Mouse (Mus musculus) embryonic facial prominence, embryonic 13.5 days (tissue): ENCODE data around the gene Tmem106a. TPM values are rescaled to one million over a fixed set of nuclear protein-coding genes. Genes with fewer than 3 reads are reported as not detected.
"Not testable (repeated sequence)": the region's sequence is repeated elsewhere in the genome, so short reads cannot be mapped to it uniquely, and the experiment has no call there.

Experiments used
- ATAC-seq: fragments of 200-750 bp; cut with Nextera tagmentation; 2 replicates; pipeline ENCODE4 v1.8.0; 2017; ENCODE audit warnings: low read depth; ENCODE audit not compliant: insufficient number of reproducible peaks, insufficient read depth, low FRiP score, low TSS enrichment
- H3K27ac ChIP-seq: fragments of 300-500 bp; sonication (generic); 2 replicates; pipeline ENCODE4 v1.5.1; 2015; ENCODE audit warnings: moderate library complexity, mild to moderate bottlenecking, inconsistent platforms
- H3K27me3 ChIP-seq: fragments of 300-500 bp; sonication (generic); 2 replicates; pipeline ENCODE4 v1.6.1; 2015; ENCODE audit warnings: mild to moderate bottlenecking, inconsistent platforms
- H3K36me3 ChIP-seq: fragments of 300-500 bp; sonication (generic); 2 replicates; pipeline ENCODE4 v1.6.1; 2015; ENCODE audit warnings: mild to moderate bottlenecking, inconsistent platforms
- H3K4me1 ChIP-seq: fragments of 300-500 bp; sonication (generic); 2 replicates; pipeline ENCODE4 v1.6.1; 2015; ENCODE audit warnings: inconsistent platforms
- H3K4me2 ChIP-seq: fragments of 300-500 bp; sonication (generic); 2 replicates; pipeline ENCODE4 v1.6.1; 2015; ENCODE audit warnings: moderate library complexity, mild to moderate bottlenecking, inconsistent platforms
- H3K4me3 ChIP-seq: fragments of 300-500 bp; sonication (generic); 2 replicates; pipeline ENCODE4 v1.5.1; 2015; ENCODE audit warnings: mild to moderate bottlenecking, inconsistent platforms
- H3K9ac ChIP-seq: fragments of 300-500 bp; sonication (generic); 2 replicates; pipeline ENCODE4 v1.6.1; 2015; ENCODE audit warnings: mild to moderate bottlenecking, inconsistent platforms
- H3K9me3 ChIP-seq: fragments of 300-500 bp; sonication (generic); 2 replicates; pipeline ENCODE4 v1.6.1; 2016; ENCODE audit warnings: inconsistent platforms
- WGBS: fragments of 180-500 bp; shearing (Covaris S2); methylation state at CpG from one replicate; pipeline ENCODE4 v1.1.7; 2015; ENCODE audit warnings: mixed read lengths; 5-methylcytosine and 5-hydroxymethylcytosine counted together
- polyA plus RNA-seq: library from polyadenylated mRNA; unstranded; fragments of >200 nt; fragmentation: Nextera tagmentation; extraction: Ambion mirVana; gene quantifications from 2 replicates; pipeline ENCODE4 v1.2.1, GENCODE M21; 2015

Tmem106a gene
- polyA plus RNA-seq, 1 experiment from 2014 or later, result 3.6 TPM

DNA sequence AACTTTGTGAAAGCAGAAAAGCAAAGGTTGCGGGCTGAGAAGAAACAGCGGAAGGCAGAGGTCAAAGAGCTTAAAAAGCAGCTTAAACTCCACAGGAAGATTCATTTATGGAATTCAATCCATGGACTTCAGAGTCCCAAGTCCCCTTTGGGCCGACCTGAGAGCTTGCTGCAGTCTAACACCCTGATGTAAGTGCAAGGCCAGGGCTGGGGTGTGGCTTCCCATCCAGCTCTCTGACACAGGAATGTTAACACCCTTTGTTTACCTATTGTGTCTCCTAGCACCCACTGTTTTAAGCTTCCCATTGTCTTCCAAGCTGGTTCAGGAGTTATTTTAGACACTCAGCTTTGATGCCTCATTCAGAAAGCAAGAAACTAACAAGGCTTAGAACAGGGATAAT, 13.6 kb upstream of the Tmem106a start:
- Histone ChIP-seq H3K9ac (no peak overlapping the region), H3K4me2 (no peak overlapping the region), H3K4me3 (no peak overlapping the region), H3K27ac (no peak overlapping the region), H3K9me3 (no peaks in the 10 kb centered on the region), H3K4me1 (no peaks in the 10 kb centered on the region), H3K36me3 (peaks cover 89% of the 10 kb centered on the region), H3K27me3 (no peaks in the 10 kb centered on the region)
- ATAC-seq, result no peak
- WGBS, result 92% methylated on average over 3 of the region's 3 CpGs

DNA sequence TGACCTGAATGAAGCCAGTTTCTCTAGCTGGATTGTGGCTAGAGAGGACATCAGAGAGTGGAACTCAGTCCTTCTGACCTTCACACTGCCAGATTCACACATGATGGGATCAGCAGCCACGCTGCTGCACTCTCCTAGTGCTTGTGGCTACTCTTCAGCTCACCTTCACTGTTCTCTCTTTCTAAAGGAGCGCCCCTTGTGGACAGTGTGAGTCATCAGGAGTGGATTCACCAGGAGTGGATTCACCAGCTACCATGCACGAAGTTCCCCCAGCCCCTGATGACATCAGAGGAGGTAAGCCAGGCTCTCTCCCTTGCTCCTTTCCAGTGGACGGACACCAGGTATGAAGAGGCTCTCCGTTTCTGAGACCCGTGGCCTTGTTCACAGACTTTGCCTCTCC, 5.9 kb upstream of the Tmem106a start:
- peaks cover 96% of the 10 kb centered on the region for H3K36me3 ChIP-seq
- no peaks in the 10 kb centered on the region for H3K4me1 ChIP-seq
- WGBS, result 79% methylated on average over 6 of the region's 6 CpGs
- ATAC-seq, result no peak
- no peak overlapping the region for H3K27ac ChIP-seq
- H3K4me2 ChIP-seq, result no peak overlapping the region
- H3K9me3 ChIP-seq, result no peaks in the 10 kb centered on the region
- H3K9ac ChIP-seq, result no peak overlapping the region
- H3K4me3 ChIP-seq, result no peak overlapping the region
- no peaks in the 10 kb centered on the region for H3K27me3 ChIP-seq

DNA sequence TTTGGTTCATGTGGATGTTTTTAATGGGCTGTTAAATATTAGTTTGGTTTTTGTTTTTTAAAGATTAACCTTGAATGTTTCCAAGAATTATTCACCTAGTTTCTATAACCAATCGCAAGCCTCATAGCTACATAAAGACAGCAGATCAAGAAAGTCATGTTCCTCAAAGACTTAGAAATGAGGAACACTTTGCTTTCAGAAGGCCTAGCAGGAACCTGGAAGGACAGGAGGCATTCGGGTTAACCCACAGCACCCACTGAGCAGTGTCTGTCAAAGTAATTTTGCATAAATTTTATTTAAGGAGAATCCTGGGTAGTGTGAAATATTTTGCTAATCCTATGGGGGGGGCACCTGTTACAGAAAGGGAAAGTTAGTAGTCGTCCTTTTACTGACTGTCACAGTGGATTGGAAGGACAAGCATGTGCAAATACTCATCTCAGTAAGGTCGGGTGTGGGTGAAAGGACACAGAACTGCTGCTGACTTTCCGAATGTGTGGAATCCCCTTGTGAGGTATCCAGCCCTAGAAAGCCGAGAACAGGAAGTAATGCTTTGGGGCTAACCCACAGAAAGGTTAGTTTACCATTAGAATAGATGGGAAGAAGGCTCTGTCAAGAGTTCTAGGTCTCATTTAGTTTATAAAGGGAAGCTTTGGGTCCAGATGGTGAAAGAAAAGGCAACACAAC, 819 bp upstream of the Tmem106a start:
- ATAC-seq, result no peak
- WGBS, result 70% methylated on average over 6 of the region's 6 CpGs
- peaks cover 50% of the 10 kb centered on the region for H3K36me3 ChIP-seq

DNA sequence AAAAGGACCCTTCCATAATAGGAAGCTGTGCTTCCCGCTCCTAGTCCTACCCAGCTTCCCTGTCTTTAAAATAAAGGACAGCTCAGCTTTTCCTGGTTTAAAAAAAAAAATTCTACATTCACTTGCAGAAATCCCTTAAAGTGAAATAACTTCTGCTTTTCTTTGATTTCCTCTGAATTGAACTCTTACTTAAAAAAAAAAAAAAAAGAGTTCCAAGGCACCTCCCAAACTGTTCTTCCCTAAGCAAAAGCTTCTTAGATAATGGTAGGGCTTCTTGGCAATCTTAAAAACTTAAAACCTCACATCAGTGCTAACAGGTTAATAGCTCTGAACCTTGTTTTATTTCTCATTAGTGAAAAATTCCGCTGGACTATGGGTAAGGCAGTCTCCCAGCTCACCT, 1.2 kb downstream of the Tmem106a start:
- 90% methylated on average over 2 of the region's 2 CpGs for WGBS
- H3K9me3 ChIP-seq, result no peaks in the 10 kb centered on the region
- H3K27me3 ChIP-seq, result no peaks in the 10 kb centered on the region
- no peak overlapping the region for H3K4me2 ChIP-seq
- peaks cover 8% of the 10 kb centered on the region for H3K4me1 ChIP-seq
- ATAC-seq, result no peak
- H3K36me3 ChIP-seq, result peaks cover 33% of the 10 kb centered on the region
- H3K9ac ChIP-seq, result no peak overlapping the region
- no peak overlapping the region for H3K4me3 ChIP-seq
- H3K27ac ChIP-seq, result no peak overlapping the region

More for the DNA sequence above, 819 bp upstream of the Tmem106a start:
- no peak overlapping the region for H3K4me3 ChIP-seq
- peaks cover 8% of the 10 kb centered on the region for H3K4me1 ChIP-seq
- no peak overlapping the region for H3K27ac ChIP-seq
- H3K9me3 ChIP-seq, result no peaks in the 10 kb centered on the region
- no peak overlapping the region for H3K4me2 ChIP-seq
- no peak overlapping the region for H3K9ac ChIP-seq
- H3K27me3 ChIP-seq, result no peaks in the 10 kb centered on the region

DNA sequence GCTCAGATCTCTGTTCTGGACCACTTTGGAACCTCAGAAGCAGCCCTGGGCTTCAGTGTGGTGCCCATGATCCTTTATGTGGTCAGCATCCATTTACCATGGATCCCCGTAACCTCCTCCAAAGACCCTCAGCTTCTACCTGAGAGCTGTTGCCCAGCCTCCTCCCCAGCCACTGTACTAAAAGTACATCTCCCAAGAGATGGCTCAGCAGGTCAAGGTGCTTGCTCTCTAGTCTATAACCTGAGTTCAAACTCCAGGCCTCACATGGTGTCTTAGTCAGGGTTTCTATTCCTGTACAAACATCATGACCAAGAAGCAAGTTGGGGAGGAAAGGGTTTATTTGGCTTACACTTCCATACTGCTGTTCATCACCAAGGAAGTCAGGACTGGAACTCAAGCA, 3.0 kb downstream of the Tmem106a start:
- ATAC-seq, H3K4me3 ChIP-seq, H3K9ac ChIP-seq, H3K4me2 ChIP-seq, H3K9me3 ChIP-seq, H3K4me1 ChIP-seq, H3K27me3 ChIP-seq, H3K27ac ChIP-seq: not testable (repeated sequence)
- H3K36me3 ChIP-seq, result peaks cover 18% of the 10 kb centered on the region
- WGBS, result 100% methylated on average over 1 of the region's 1 CpGs

DNA sequence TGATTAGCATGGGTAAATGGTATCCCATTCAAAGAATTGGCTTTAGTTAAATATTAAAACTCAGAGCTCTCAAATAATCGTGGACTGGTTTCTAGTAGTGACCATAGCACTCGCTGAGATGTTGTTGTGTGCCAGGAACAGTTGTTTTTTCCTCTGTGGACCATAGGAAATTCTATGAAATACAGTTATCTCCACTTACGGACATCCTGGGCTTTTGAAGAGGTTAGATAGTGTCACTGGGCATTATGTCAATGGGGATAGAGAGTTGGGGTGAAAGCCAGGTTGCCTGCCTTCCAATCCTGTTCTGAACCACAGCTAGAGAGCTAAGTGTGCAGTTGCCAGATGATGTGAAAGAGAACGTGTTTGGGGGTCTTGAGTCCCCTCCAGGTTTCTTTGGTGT, 3.8 kb downstream of the Tmem106a start:
- Histone ChIP-seq H3K4me2 (no peak overlapping the region), H3K27me3 (no peaks in the 10 kb centered on the region), H3K27ac (no peak overlapping the region), H3K36me3 (peaks cover 11% of the 10 kb centered on the region), H3K4me3 (no peak overlapping the region), H3K9me3 (no peaks in the 10 kb centered on the region), H3K4me1 (peaks cover 8% of the 10 kb centered on the region), H3K9ac (no peak overlapping the region)
- ATAC-seq, result no peak
- 81% methylated on average over 4 of the region's 4 CpGs for WGBS

DNA sequence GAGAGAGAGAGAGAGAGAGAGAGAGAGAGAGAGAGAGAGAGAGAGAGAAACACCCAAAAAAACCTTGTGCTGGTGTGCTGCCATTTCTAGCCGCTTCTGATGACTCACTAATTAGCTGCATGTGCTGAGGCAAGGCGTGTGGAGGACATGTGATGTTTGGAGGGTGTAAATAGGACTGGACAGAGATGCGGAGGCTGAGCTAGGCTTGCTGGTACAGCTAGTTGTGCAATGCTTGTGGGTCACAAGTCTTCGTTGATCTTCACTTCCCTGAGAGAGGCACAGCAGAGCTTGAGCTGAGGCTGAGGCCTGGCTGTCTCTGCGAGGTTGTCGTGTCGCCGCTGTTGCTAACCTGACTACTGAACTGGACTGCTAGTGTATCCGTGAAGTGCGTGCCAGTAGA, 5.6 kb downstream of the Tmem106a start:
- no peak overlapping the region for H3K9ac ChIP-seq
- no peaks in the 10 kb centered on the region for H3K27me3 ChIP-seq
- H3K4me1 ChIP-seq, result no peaks in the 10 kb centered on the region
- H3K9me3 ChIP-seq, result no peaks in the 10 kb centered on the region
- H3K4me2 ChIP-seq, result no peak overlapping the region
- H3K4me3 ChIP-seq, result no peak overlapping the region
- no peak for ATAC-seq
- 0 out of 2 replicates have a peak, but pooled peaks cover 4% of the 10 kb centered on the region for H3K36me3 ChIP-seq
- WGBS, result 85% methylated on average over 10 of the region's 10 CpGs
- H3K27ac ChIP-seq, result no peak overlapping the region

DNA sequence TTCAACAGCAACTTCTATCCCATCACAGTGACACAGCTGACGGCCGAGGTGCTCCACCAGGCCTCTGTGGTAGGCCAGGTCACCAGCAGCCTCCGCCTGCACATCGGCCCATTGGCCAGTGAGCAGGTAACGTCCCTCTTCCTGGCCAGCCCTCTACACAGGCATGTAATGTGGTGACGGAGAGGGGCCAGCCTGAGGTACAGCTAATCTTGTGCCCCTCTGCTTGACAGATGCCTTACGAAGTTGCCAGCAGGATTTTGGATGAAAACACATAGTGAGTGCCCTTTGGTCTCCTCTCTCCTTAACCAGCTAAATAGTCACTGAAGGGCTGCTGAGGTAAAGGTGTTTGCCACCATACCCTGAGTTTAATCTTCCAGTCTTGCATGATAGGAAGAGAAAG, 6.8 kb downstream of the Tmem106a start:
- no peaks in the 10 kb centered on the region for H3K4me1 ChIP-seq
- no peaks in the 10 kb centered on the region for H3K27me3 ChIP-seq
- 0 out of 2 replicates have a peak, but pooled peaks cover 4% of the 10 kb centered on the region for H3K36me3 ChIP-seq
- no peak for ATAC-seq
- WGBS, result 93% methylated on average over 7 of the region's 7 CpGs
- no peak overlapping the region for H3K4me3 ChIP-seq
- no peak overlapping the region for H3K27ac ChIP-seq
- H3K9me3 ChIP-seq, result no peaks in the 10 kb centered on the region
- no peak overlapping the region for H3K4me2 ChIP-seq
- no peak overlapping the region for H3K9ac ChIP-seq

DNA sequence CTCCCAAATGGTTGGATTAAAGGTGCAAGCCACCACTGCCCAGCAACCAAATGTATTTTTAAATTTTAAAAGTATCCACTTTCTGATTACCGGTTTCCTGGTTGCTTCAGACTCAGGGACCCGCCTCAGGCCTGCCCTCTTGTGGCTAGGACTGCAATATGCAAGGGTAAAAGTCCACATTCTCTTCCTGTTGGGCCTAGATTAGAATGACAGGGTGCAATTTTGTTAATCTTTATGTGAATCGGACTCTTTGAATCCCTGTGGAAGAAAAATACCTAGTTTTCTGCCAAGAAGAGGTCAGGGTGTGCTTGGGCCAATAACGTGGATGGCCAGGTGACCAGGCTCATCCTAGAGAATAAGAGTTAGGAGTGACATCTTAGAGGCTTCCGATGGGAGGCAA, 7.4 kb downstream of the Tmem106a start:
- no peak overlapping the region for H3K27ac ChIP-seq
- H3K9me3 ChIP-seq, result no peaks in the 10 kb centered on the region
- no peak overlapping the region for H3K4me3 ChIP-seq
- no peak overlapping the region for H3K9ac ChIP-seq
- WGBS, result 27% methylated on average over 5 of the region's 5 CpGs
- H3K36me3 ChIP-seq, result 0 out of 2 replicates have a peak, but pooled peaks cover 4% of the 10 kb centered on the region
- no peaks in the 10 kb centered on the region for H3K4me1 ChIP-seq
- no peak for ATAC-seq
- no peaks in the 10 kb centered on the region for H3K27me3 ChIP-seq
- no peak overlapping the region for H3K4me2 ChIP-seq

DNA sequence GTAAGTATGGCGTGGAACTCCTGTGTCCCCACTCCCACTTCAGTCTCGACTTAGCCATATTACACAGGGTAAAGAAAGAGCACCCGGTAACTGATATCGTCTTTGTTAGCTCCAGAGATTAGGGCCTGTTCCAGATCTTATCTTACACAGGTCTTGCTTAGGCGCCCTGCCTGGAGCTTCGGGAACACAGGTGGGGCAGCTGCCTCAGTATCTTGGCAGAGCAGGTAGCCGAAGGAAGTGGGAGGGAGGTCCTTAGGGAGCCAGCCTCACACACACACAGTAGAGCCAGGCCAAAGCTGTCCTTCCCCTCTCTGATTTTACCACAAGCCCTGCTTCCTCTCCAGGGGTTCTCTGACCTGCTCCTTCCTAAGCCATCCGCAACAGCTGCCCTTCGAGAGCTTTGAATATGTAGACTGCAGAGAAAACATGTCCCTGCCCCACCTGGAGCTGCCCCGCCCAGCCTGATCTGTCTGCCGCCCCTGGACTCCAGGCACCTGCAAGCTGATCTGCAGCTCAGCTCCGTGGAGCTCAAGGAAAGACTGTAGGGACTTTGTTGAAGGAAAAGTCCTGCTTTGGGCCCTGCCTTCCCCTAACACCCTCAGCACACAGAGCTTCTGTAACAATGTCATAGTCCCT, 8.1 kb downstream of the Tmem106a start:
- no peak overlapping the region for H3K4me2 ChIP-seq
- no peak overlapping the region for H3K4me3 ChIP-seq
- H3K9ac ChIP-seq, result no peak overlapping the region
- H3K9me3 ChIP-seq, result no peaks in the 10 kb centered on the region
- H3K27ac ChIP-seq, result no peak overlapping the region
- no peaks in the 10 kb centered on the region for H3K27me3 ChIP-seq
- 72% methylated on average over 12 of the region's 12 CpGs for WGBS
- H3K36me3 ChIP-seq, result 0 out of 2 replicates have a peak, but pooled peaks cover 4% of the 10 kb centered on the region
- no peak for ATAC-seq
- no peaks in the 10 kb centered on the region for H3K4me1 ChIP-seq

DNA sequence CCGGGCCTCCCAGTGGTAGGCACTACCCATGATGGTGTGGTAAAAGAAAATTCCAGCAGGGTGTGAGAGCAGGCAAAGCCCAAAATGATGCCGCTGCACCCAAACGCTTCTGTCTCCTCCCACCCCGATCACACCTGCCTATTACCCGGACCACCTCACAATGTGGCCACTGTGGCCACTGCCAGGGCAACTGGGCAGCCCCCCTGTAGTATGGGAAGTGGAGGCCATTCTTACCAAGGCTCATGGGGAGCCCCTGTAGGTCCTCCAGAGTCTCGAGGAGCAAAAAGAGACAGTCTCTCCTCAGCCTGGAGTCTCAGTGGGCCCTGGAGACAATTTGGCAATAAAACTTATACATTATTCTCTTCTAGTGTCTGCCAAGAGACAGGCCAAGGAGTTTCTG, 17.1 kb downstream of the Tmem106a start, which contains the start of gene Gm11634:
Gene Gm11634, minus strand, starts transcription at position 101 of the 400 bp plus-strand sequence.
- H3K27ac ChIP-seq, result no peak within 1 kb of the TSS
- no peaks in the 10 kb centered on the region for H3K4me1 ChIP-seq
- no peaks in the 10 kb centered on the region for H3K36me3 ChIP-seq
- no peak within 1 kb of the TSS for H3K4me2 ChIP-seq
- no peaks in the 10 kb centered on the region for H3K9me3 ChIP-seq
- H3K4me3 ChIP-seq, result no peak within 1 kb of the TSS
- no peak for ATAC-seq
- WGBS, result 76% methylated on average over 6 of the region's 6 CpGs
- H3K27me3 ChIP-seq, result no peaks in the 10 kb centered on the region
- no peak within 1 kb of the TSS for H3K9ac ChIP-seq

DNA sequence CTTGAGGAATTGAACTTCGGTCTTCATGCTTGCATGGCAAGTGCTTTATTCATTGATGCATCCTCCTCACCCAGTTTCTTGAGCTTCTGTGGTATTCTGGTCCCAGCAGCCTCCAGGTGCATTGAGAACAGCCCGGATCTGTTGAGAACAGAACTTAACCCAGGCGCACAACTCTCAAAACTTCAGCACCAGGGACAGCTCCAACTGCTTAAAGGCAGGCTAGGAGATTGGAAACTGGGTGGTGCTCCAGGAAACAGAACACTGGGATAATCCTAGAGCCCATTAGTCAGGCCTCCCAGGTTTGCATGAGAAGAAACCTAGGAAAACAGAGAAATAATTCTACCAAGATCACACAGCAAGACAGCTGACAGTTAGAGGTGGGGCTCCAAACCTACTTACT, 20.4 kb downstream of the Tmem106a start:
- WGBS, result 11% methylated on average over 3 of the region's 3 CpGs
- no peak overlapping the region for H3K27ac ChIP-seq
- no peaks in the 10 kb centered on the region for H3K36me3 ChIP-seq
- H3K4me2 ChIP-seq, result no peak overlapping the region
- 0 out of 2 replicates have a peak, but pooled peaks cover 3% of the 10 kb centered on the region for H3K4me1 ChIP-seq
- no peak for ATAC-seq
- no peak overlapping the region for H3K9ac ChIP-seq
- H3K9me3 ChIP-seq, result no peaks in the 10 kb centered on the region
- no peaks in the 10 kb centered on the region for H3K27me3 ChIP-seq
- no peak overlapping the region for H3K4me3 ChIP-seq
